Mouse (Mus musculus): ENCODE results near the gene Cdca7l. TPM values are rescaled to one million over a fixed set of nuclear protein-coding genes. Genes with fewer than 3 reads are reported as not detected.
"Not testable (repeated sequence)": the region's sequence is repeated elsewhere in the genome, so short reads cannot be mapped to it uniquely, and the experiment has no call there.

The Cdca7l gene
- polyA plus RNA-seq, 1 experiment, result 12.4 TPM

DNA sequence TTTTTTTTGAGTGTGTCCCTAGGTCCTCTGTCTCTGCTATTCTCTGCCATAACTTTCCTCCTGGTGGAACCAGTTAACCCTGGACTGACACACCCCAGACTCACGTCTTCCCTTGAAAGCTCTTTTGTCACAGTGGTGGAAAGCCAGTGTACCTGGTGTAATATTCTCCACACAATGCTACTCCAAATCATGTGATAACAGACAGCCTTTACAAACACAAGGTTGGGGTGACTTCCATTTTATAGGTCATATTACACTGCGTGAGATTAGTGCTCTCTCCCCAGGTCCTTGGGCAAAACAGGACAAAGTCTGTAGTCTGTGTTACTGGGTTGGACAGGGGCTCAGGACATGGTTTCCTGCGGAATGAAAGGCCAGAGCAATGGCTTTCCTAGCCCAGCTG, 83.3 kb downstream of the Cdca7l start:
- Histone ChIP-seq H3K4me3 (ENCODE audit: insufficient read depth, low read length) (no peak overlapping the region), H3K4me1 (ENCODE audit: control insufficient read depth, insufficient read depth, low read length) (no peaks in the 10 kb centered on the region), H3K27ac (ENCODE audit: insufficient read depth, low read length) (no peak overlapping the region)
- TF ChIP-seq POLR2A (IDR thresholded peaks at IDR 0.05; ENCODE audit: low read depth, low read length), result no peak
- no peak for TF ChIP-seq CTCF (IDR thresholded peaks at IDR 0.05; ENCODE audit: borderline replicate concordance, insufficient read depth, low read length)

DNA sequence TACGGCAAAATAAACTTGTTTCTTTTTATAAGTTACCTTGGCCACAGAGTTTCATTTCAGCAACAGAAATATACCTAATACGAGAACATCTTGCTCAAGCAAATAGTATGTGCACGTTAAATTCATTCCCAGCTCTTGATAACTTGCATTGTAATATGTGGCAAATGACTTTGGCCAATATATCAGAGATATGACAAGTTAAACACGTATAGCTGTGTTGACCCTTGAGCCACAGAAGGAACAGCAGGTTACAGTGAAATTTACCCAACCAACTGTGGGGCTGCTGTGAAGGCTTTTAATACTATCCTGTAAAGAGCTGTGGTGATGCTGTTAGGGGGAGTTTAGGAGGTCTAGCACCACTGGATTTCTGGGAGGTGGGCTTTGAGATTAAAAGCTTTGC, 96.7 kb downstream of the Cdca7l start:
- H3K4me3 ChIP-seq (ENCODE audit: insufficient read depth, low read length); H3K27ac ChIP-seq (ENCODE audit: insufficient read depth, low read length); H3K4me1 ChIP-seq (ENCODE audit: control insufficient read depth, insufficient read depth, low read length): not testable (repeated sequence)

DNA sequence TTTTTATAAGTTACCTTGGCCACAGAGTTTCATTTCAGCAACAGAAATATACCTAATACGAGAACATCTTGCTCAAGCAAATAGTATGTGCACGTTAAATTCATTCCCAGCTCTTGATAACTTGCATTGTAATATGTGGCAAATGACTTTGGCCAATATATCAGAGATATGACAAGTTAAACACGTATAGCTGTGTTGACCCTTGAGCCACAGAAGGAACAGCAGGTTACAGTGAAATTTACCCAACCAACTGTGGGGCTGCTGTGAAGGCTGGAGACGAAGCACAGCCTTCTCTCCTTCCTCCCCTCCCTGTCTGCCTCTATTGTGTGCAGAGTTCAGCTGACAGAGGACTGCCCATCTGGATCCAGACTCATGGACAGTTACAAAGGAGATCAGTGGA, 97.3 kb downstream of the Cdca7l start:
- H3K4me3 ChIP-seq (ENCODE audit: insufficient read depth, low read length); H3K27ac ChIP-seq (ENCODE audit: insufficient read depth, low read length); H3K4me1 ChIP-seq (ENCODE audit: control insufficient read depth, insufficient read depth, low read length): not testable (repeated sequence)

DNA sequence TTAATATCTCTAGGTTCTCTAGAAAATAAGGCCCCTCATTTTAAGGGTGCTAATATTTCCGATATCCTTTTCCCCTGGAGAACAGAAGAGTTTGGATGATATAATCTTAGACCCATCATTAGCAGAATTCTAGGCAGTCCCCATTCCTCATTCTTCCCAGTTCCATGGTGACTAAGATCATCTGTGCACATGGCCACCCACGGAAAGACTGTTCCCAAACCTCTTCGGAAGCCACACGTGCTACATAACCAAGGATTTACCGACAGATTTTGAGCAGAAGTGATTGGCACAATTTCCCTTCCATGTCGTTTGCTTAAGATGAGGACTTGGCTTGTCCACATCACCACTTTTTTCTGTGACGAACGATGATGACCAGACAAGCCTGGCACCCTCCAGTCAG, 99.6 kb downstream of the Cdca7l start:
- TF ChIP-seq CTCF (IDR thresholded peaks at IDR 0.05; ENCODE audit: borderline replicate concordance, insufficient read depth, low read length) (no peak), POLR2A (IDR thresholded peaks at IDR 0.05; ENCODE audit: low read depth, low read length) (no peak)
- Histone ChIP-seq H3K4me3 (ENCODE audit: insufficient read depth, low read length) (no peak overlapping the region), H3K4me1 (ENCODE audit: control insufficient read depth, insufficient read depth, low read length) (no peaks in the 10 kb centered on the region), H3K27ac (ENCODE audit: insufficient read depth, low read length) (no peak overlapping the region)

DNA sequence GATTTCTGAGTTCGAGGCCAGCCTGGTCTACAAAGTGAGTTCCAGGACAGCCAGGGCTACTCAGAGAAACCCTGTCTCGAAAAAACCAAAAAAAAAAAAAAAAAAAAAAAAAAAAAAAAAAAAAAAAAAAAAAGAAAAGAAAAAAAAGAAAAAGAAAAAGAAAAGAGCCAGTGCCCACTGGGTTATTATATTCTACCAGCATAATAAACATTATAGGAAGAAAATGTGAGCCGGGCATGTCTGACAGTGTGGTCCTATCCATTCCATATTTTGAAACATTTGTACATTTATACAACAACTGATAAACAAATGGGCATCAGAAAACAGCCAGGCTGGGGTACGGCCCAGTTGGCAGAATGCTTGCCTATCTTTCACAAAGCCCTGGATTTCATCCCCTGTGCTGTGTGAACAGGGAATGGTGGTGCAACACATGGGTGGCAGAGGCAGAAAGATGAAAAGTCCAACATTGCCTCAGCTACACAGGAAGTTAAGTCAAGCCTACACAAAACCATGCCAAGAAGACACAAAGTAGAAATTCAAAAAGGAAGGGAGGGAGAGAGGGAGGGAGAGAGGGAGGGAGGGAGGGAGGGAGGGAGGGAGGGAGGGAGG, 101.2 kb downstream of the Cdca7l start:
- H3K4me3 ChIP-seq (ENCODE audit: insufficient read depth, low read length); H3K27ac ChIP-seq (ENCODE audit: insufficient read depth, low read length); H3K4me1 ChIP-seq (ENCODE audit: control insufficient read depth, insufficient read depth, low read length): not testable (repeated sequence)

DNA sequence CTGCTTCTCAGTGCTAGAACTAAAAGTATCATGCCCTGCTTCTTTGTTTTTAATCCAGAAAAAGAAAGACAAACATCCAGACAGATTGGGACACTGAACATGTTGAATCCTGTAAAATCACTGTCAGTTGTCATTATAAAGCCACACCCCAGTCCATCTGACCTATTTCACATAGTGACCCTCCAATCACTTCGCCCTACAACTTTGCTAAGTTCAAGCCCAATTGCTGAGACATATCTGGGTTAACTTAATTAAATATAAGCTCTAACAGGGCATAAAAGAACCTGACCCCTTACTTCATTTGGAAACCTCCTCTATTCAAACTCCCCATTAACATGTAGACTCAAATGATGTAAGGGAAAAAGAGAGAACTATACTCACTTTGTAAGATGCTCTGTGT, 107.3 kb downstream of the Cdca7l start:
- no peaks in the 10 kb centered on the region for H3K4me1 ChIP-seq (ENCODE audit: control insufficient read depth, insufficient read depth, low read length)
- no peak overlapping the region for H3K4me3 ChIP-seq (ENCODE audit: insufficient read depth, low read length)
- TF ChIP-seq CTCF (IDR thresholded peaks at IDR 0.05; ENCODE audit: borderline replicate concordance, insufficient read depth, low read length) (no peak), POLR2A (IDR thresholded peaks at IDR 0.05; ENCODE audit: low read depth, low read length) (no peak)
- H3K27ac ChIP-seq (ENCODE audit: insufficient read depth, low read length), result no peak overlapping the region

DNA sequence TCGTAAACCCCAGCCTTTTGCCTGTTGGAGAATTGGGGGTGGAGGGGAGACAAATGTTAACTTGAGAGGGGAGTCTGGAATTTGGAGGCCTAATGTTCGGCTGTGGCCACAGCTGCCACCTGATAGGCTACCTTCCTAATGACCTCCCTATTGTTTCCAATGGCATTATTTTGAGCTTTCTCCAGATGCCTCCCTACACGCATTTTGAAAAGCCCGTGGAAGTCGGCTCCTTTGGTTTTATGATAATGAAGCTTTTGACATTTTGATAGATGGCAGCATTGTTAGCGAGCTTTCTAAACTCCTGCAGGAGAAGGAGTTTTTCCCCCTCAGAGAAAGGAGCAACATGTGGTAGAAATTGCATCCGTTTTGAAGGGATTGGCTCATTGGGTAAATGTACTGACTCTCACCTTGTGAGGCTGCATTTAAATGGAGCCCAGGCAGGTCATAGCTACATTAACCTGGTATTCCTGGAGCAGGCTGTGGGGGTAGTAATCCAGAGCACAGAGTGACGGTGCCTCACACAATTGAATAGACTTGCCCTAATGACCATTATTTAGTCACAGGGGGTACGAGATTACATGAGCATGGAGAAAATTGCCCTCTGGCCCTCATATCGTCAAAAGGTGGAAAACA, 110.6 kb downstream of the Cdca7l start:
- Histone ChIP-seq H3K4me1 (ENCODE audit: control insufficient read depth, insufficient read depth, low read length) (no peaks in the 10 kb centered on the region), H3K4me3 (ENCODE audit: insufficient read depth, low read length) (no peak overlapping the region), H3K27ac (ENCODE audit: insufficient read depth, low read length) (no peak overlapping the region)
- no peak for TF ChIP-seq CTCF (IDR thresholded peaks at IDR 0.05; ENCODE audit: borderline replicate concordance, insufficient read depth, low read length)
- TF ChIP-seq POLR2A (IDR thresholded peaks at IDR 0.05; ENCODE audit: low read depth, low read length), result no peak

DNA sequence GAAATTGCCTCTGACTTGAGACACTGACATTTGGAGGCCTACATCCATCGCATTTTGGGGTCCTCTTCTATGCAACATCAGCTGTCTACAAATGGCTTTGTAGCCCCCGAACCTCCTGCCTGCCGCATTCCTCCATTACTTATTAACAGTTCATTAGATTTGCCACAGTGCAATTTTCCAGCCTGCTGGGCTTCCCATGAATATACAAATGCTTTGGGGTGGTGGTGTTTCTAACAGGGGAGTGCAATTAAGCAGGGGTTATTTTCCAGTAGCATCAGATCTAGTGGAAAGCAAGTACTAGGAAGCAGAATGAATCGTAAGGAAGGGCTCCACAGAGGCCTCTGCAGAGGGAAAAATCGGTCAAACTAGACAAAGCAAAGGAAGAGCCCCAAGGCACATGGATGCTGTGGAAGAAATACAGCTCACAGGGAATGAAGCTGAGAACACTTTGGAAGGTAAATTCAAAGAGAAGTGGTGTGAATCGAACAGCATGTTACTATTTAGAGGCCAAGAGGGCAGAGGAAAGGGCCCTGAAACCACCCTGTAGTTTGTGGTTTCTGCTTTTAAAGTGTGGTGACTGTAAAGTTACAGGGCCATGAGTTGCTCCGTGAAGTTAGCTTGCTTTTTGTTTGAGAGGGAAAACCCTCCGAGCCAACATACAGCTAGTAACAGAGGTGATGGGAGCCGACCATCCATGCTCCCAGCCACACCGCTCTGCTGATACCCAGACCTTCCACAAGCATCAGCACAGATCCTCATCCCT, 111.9 kb downstream of the Cdca7l start:
- TF ChIP-seq CTCF (IDR thresholded peaks at IDR 0.05; ENCODE audit: borderline replicate concordance, insufficient read depth, low read length), result no peak
- TF ChIP-seq POLR2A (IDR thresholded peaks at IDR 0.05; ENCODE audit: low read depth, low read length), result no peak
- Histone ChIP-seq H3K4me1 (ENCODE audit: control insufficient read depth, insufficient read depth, low read length) (no peaks in the 10 kb centered on the region), H3K4me3 (ENCODE audit: insufficient read depth, low read length) (no peak overlapping the region), H3K27ac (ENCODE audit: insufficient read depth, low read length) (no peak overlapping the region)
